Mouse (Mus musculus) testis, postnatal 14 days (tissue): Measurements from ENCODE around the gene Ovgp1.
"Not testable (repeated sequence)": the region's sequence is repeated elsewhere in the genome, so short reads cannot be mapped to it uniquely, and the experiment has no call there.

ENCODE experiments used
- DNase-seq: peaks from one replicate; pipeline ENCODE4 v3.0.0; 2021; ENCODE audit warnings: low spot score

The Ovgp1 gene

GRCm38 (mm10) chr3:105973411-105973810 lies at the start of gene Ovgp1:
Gene Ovgp1 (plus strand): TSS chr3:105973711.
- DNase-seq, result no peak

DNA sequence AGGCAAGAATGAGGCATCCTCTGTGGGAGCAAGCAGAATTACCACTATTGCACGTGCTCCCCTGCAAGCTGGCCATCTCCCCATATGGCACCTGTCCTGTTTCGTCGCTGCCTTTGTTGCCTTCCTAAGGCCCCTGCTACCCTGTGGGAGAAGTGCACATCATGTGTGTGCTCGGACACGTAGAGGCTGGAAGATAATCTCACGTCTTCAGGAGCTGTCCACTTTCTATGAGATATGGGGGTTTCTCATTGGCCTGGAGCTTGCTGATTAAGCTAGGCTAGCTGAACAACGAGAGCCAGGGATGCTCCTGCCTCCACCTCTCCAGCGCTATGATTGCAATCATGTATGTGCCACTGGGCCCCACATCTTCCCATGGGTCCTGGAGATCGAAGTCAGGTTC lies 48.9 kb upstream of the Ovgp1 start:
- DNase-seq, result no peak

DNA sequence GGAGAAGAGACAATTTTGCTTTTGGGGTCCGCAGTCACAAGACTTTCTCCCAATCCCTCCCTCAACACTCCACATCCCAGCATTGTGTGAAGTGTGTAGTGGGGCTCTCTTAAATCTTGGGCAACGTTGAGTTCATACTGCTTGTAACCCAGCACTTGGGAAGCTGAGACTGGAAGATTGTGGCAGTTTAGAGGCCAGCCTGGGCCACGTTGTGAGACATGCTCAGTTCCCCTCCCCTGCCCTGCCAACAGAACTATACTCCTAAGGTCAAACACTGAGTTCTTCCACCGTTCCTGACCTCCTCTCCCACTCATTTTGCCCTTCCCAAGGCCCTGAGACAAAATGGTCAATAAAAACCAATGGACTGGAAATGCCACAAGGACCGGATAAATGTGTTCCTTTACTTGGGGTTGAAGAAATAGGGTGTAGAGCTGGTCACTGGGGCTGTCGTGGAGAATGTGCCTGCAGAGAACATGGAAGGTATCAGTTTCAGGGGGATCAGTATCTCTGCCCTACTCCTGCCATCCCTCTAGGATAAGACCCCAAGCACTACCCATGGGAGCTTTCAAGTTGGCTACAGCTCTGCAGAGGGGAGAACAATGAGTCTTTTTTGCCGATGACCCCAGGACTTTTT lies 45.8 kb upstream of the Ovgp1 start:
- no peak for DNase-seq

- no peak for DNase-seq
Observed at GRCm38 (mm10) chr3:105928195-105928569, 45.3 kb upstream of the Ovgp1 start.

DNA sequence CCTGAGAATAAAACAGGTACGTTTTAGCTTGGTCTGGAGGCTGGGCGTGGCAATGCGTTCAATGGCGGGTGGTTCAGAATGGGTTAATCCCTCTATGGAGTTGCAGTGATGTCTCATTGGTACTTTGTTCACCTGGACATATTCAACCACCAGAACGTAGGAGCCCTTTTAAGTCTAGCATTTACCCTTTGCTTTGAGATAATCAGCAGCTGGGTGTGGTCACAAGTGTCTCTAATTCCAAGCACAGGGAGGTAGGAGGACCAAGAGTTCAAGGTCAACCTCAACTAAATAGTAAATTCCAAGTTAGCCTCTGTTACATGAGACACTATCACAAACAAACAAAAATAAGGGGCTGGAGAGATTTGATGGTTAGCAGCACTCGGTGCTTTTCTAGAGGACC lies 44.7 kb upstream of the Ovgp1 start:
- no peak for DNase-seq

DNA sequence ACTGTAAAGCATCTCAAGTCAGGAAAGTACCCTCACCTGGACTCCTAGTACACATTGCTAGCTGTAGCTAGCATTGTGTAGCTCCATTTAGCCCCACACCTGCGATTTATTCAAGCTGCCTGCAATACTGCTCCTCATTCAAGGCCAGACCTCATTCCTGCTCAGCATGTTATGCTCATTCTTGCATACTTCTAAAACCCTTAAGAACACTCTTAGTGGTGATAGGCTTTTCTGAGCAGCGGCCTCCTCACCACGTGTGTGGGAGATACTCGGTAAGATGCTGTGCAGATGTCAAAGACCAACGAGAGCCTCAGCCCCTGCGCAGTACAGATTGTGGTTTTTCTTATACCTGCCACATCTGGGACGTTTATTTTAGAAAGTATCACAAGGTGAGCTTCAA lies 43.7 kb upstream of the Ovgp1 start:
- DNase-seq, result no peak

DNA sequence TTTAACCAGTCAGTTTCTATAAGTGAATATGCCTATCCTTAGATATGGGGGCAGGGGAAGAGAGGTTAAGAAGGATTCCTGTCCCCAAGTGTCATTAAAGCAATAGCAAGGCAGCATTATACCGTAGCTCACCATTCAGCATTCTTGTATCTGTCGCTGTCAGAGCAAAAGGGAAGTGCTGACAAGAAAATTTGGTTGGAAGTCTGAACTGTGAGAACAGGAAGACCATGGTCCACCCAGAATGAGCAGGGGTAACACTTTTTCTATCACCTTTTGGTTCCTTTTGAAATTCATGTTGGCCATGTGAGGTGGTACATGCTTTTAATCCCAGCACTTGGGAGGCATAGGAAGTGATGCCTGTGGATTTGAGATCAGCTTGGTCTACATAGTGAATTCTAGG lies 42.4 kb upstream of the Ovgp1 start:
- DNase-seq, result no peak

DNA sequence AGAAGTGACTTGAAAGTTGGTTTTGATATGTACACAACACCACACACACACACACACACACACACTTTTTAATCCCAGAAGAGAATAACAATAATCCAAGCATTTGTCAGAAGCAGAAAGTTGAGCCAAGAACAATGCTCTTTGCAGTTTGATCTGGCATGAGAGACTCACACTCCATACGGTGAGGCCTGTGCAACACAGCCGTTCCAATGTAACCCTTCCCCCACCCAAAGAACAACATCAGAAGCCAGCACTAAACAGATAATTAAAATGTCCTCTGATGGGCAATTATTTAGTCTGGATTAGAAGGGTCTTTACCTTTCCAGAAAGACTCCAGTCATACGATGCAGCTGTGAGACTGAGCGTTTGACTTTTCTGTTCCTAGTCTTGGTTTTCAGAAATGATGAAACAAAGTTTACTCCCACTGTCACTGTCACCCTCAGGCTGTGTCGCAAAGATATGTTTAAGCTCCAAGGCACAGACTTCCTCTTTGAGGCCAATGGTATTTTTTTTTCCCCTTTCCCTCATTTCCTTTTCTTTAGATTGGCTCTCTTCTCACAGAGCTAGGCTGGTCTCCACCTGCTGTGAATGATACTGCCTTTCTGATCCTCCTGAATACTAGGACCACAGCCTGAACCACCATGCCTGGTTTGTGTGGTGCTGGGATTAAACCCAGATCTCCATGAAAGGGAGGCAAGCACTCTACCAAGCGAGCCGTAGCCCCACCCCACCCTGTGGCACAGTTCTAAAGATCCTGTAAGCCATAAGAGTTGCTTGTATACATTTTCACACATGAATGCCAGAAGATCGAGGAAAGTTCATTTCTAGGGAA lies 41.1 kb upstream of the Ovgp1 start, which contains the start of gene I830077J02Rik:
TSS of gene I830077J02Rik (minus strand) at position 425 of the 832 bp plus-strand sequence.
- no peak for DNase-seq

DNA sequence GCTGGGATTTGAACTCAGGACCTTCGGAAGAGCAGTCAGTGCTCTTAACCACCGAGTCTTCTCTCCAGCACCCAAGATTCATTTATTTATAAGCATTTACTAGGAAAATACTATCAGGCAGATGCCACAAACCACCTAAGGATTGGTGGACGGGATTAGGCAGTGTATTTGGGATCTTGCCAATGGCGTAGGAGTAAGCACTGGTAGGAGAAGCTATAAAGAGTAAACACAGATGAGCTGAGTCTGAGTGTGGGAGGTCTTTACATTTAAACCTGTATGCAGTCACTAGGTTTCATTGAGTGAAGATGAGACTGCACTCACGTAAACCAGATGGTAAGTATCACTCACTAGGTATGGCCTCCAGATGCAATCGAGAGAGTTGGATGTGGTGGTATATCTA lies 39.6 kb upstream of the Ovgp1 start:
- DNase-seq, result no peak

DNA sequence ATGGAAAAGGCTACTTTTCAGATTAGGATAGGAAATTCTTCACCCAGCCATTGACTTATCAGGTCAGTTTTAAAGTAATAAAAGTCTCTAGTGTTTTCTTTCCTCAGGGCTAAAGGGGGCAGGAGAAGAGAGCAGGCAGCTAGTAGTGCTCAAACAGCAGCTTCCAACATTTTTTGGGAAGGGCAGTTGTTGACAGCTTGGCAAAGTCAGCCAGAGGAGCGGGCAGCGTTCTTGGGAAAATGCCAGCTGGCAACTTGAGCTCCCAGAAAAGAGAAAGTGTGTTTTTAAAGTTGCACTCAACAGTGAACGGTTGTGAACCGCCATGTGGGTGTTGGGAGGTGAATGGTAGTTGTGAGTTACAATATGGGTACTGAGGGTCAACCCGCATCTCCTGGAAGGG lies 38.5 kb upstream of the Ovgp1 start:
- DNase-seq, result no peak

GRCm38 (mm10) chr3:105936111-105936510 lies 37.4 kb upstream of the Ovgp1 start:
- DNase-seq, result no peak

DNA sequence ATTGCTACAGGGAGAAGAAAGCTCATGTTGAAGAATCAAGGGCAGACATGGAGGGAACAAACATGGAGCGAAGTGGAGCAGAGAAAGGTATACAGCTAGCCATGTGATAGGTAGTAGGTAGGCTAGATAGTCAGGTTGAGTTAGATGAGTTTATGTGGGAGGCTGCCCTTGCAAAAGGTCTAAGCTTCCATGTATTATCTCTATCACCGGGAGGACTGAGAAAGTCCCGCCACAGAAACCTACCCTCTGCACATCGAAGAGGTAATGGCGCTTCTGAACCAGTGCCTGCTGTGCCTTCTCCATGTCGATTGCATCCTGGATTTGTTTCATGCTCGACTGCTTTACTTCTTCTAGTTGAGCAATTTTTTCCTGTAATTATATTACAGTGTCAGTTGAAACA lies 22.2 kb upstream of the Ovgp1 start:
- no peak for DNase-seq

GRCm38 (mm10) chr3:105957235-105957634 lies 16.3 kb upstream of the Ovgp1 start:
- DNase-seq, result no peak

- DNase-seq, result no peak
Observed at GRCm38 (mm10) chr3:105958204-105958603, 15.3 kb upstream of the Ovgp1 start.

GRCm38 (mm10) chr3:105958974-105959580 lies 14.4 kb upstream of the Ovgp1 start, which contains the start of gene Wdr77:
Gene Wdr77 (plus strand): TSS chr3:105959369.
- DNase-seq, result peak; percentile 98

DNA sequence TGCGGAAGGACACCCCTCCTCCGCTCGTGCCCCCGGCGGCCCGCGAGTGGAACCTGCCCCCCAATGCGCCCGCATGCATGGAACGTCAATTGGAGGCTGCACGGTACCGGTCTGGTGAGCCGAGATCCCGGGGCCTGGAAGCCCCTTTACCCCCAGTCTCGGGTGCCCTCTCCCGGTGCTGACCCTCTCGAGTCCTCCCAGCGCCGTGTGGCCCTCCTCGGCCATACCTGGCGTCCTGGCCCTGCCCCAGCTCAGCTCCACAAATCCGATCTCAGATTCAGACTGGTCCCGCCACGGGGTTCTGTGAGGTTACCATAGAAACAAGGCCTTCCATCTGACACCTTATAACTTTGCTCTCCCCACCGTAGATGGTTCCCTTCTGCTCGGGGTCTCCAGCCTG lies 13.9 kb upstream of the Ovgp1 start:
- no peak for DNase-seq

DNA sequence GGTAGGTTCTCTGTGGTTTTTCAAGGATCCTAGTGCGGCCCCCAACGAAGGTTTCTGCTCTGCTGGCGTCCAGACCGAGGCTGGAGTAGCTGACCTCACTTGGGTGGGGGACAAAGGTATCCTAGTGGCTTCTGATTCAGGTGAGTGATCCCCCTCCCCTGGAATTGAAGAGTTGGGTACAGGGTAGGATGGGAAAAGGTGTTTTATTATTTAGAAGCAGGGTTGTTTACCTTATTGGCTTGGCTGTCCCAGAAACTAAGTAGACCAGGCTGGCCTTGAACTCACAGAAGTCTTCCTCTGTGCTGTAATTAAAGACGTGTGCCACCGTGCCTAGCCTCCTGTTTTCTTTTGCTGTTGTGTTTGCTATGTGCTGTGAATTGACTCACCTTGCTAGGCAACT lies 13.5 kb upstream of the Ovgp1 start, which contains the start of gene Atp5f1:
TSS of gene Atp5f1 (minus strand) at position 101 of the 400 bp plus-strand sequence.
- no peak for DNase-seq

GRCm38 (mm10) chr3:105960700-105961099 lies 12.8 kb upstream of the Ovgp1 start:
- DNase-seq, result no peak

DNA sequence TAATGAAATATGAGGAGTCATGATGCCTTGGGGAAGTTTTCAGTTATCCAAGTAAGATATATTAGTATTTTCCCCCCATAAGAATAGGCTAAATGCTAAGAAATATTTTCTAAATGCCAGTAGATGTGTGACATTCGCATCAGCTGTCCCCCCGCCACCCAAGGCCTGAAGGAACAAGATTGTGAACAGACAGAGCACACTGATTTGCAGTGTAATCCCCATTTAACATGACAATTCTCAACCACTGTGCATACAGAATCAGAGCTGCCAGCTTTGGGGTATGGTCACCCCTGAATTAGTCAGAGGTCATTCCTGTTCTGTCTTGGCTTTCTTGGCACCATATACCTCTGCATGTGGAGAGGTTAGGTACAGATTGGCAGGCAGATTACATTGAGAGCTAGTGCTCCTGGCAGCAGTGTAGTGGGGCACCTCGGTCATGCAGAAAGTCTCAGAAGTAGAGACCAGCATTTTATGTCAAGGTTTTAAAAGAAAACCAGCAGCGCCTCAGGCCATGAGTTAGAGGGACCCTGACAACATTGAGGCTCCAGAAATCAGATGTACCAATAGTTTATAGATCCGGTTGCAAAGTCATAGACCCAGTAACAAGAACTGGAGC lies 1.6 kb upstream of the Ovgp1 start:
- no peak for DNase-seq

GRCm38 (mm10) chr3:105974174-105974573 lies 663 bp downstream of the Ovgp1 start:
- no peak for DNase-seq

- DNase-seq, result not testable (repeated sequence)
Observed at GRCm38 (mm10) chr3:105989611-105990010, 16.1 kb downstream of the Ovgp1 start.

GRCm38 (mm10) chr3:105991653-105992283 lies 18.3 kb downstream of the Ovgp1 start:
- no peak for DNase-seq
